Mouse (Mus musculus) kidney, adult 11 months (tissue): ENCODE measurements around the gene Galr2.

Experiments used
- DNase-seq: peaks from one replicate; pipeline ENCODE4 v3.0.0; 2022

Galr2 gene

DNA sequence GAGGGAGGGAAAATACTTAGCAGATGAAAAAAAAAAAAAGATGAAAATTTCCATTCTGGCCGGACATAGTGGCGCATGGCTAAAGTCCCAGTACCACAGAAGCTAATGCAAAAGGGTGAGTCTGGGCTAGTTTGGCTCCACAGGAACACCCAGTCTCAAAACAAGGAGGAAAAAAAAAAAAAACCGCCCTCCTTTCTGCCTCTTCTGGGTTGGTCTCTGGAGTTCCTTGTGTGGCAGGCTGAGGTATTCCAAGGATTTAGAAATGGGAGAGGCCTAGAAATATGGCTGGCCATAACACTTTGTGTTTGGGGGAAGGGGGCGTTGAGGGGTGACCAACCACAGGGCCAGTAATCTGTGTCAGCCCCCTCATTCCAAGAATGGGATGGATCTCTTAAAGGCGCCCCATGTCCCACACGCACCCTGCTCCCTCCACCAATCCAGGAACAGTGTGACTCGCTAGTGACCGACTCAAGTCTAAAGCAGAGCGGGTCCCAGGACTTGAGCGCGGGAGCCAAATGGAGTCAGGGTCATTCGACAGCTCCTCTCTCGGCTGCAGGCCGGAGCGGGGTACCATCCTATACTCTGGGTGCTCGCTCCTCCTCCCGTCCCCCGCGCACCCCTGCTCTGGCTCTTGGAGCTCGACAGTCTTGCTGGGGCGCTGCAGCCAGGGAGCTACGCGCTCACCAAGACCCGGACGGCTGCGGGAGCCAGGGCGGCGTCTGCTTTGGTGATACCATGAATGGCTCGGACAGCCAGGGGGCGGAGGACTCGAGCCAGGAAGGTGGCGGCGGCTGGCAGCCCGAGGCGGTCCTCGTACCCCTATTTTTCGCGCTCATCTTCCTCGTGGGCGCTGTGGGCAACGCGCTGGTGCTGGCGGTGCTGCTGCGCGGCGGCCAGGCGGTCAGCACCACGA is at the start of gene Galr2:
Gene Galr2, plus strand, starts transcription at position 189 of the 913 bp plus-strand sequence.
- no peak for DNase-seq

DNA sequence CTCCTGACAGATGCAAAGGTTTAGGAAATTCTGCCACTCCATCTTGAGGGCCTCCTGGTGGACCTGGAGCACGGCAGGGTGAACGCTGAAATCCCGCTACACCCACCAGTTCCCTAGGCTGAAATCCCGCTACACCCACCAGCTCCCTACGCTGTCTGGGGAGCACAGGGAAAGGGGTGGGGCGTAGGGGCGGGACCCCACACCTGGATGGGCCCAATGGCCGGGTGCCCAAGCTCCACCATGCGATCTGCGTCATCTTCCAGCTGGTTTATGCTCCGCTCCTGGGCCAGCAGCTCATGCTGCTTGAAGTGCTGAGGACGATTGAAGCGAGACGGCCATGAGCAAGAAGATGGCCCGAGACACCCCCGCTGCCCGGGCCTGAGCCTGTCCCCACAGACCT is 48.3 kb upstream of the Galr2 start:
- DNase-seq, result no peak

DNA sequence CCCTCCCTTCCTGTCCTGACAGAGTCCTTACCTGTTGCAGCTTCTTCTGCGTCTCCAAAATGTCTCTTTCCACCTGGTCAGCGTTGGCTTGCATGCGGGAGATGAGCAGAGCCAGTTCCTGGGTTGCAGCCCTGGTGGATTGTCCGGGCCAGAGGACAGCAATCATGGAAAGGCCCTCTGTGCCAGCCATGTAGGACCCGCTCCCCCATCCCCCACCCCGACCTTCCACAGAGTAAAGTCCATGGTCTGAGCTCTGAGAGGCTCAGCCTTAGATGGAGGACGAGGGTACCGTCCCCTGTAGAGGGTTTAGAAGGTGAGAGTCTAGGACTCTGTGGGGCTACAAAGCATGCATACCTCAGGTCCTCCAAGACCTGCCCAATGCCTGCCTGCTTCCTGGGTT is 45.8 kb upstream of the Galr2 start:
- no peak for DNase-seq

DNA sequence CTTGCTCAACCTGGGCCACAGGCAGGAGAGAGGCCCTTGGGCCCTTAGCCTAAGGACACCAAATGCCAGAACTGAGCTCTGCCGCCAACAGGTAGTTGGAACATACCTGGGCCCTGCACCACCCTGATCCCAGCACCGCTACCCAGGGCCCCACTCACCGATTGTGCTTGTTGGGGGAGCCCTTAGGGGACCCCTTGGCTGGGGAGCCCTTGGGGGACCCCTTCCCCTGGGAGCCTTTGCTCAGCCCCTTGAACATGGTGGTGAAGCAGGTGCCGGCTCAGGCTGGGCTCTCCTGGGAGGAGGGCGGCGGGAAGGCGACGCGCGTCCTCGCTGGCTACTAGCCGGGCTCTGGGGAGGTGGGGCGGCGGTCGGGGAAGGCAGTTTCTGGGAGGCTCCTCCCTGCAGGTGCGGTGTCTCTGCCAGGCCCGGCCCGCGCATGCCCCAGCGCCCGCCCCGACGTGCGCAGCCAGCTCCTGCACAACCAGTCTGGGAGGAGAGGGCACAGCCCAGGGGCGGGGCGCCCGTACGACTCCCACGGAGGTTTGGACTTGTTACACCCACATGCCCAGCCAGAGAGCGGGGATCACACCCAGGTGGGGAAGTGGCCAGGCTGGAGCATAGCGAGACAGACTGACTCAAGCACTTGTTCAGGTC is 42.9 kb upstream of the Galr2 start, which contains the start of gene Evpl:
Gene Evpl, minus strand, starts transcription at position 336 of the 654 bp plus-strand sequence.
- peak; percentile 98 for DNase-seq

DNA sequence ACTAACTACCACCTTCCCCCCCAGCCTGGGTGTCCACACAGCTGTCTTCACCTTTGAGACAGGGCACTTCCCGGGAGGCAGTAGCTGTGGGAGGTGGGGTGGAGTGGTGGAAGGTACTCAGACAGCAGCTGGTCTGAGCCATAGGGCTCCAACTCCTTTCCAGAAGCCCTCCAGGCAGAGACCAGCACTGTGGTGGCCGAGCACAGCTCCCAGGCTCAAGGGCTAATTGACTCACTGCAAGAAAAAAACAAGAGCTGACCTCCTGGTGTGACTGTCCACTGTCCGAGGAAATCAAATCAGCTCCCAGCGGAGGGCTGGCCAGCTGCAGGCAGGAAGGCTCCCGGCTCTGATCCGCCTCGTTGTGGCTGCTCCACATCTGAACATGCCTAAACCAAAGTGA is 40.9 kb upstream of the Galr2 start:
- no peak for DNase-seq

DNA sequence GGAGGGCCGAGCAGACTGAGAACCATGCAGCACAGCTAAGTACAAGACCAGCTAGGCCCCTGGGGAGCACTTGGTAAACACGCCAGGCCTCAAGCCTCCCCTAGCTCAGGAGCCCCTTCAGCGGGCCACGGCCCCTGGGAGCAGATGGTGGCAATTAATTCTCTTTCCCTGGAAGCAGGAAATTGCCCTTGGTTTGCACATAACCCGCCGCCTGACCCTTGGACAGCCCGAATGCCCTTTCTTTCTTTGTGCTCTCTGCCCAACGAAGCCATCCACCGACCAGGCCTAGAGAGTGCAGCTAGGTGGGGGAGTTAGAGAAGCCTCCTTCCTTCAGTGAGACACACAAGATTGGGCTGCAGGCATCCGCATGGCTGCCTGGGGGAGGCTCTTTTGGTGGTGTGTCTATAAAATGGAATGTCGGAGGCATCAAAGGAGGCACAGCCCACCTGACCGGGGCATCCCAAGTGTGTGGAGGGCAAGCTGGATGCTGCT is 38.9 kb upstream of the Galr2 start:
- DNase-seq, result peak; percentile 54

DNA sequence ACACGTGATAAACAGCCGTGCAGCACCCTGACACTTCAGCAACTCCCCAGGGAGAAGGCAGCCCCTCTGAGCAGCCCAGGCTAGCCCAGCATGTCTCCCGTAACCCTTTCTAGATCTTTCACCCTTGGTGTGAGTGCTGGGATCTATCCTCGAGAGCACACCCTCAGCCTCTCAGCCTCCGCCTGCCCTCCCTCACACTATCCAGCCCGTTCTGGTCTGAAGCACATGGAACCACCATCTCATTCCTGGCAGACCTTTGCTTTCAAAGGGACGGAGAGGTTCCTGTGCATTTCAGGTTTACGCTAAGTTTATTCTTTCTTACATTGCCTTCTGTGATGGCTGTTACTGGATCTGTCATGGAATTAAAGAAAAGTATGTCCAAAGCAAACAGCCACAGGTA is 36.2 kb upstream of the Galr2 start:
- DNase-seq, result no peak

DNA sequence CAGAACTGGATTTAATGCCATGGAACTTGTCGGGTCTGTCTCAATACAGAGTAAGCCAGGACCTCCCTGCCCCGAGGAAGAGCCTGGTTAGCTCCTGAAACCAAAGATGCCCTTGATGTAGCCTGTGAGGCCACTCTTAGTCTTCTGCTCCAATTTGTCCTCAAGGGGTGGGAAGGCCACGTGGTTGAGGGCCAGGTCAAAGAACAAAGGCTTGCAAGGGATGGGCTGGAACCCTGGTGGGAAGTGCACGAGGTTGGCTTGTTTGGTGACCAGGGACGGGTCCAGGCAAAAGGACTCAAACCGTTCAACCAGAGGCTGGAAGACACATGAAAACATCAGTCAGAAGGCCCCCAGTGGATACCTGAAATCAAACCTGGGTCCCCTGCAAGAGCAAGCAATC is 35.1 kb upstream of the Galr2 start:
- peak; percentile 78 for DNase-seq

DNA sequence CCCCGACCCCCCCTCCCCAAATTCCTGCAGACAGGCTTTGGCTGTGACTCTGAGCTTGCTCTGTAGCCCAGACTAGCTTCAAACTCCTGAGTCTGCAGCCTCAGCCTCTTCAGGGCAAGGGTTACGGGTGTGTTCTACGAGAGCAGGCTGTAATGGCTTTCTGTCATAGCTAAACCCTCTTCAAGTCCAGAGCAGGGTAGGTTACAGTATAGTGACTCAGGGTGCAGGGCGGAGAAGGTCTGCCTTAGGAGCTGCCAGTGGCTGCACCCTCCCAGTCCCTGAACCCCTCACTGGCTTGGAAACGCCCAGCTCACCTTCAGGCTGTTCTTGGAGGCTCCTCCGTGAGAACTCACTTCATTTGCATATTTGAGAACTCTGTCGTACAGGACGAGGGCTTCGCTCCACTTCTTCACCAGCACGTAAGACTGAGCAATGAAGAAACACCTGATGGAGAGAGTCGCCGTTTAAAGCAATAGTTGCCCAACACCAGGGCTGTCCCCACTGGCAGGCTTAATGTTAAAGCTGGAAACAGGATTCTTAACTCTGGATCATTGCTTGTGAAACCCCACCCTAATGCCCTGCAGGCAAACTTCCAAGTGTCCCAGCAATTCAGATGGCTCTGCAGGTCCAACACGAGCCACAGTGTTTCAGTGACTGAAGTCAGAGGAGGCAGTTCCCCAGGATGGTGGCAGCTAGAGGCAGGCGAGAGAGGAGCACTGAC is 33.1 kb upstream of the Galr2 start:
- peak; percentile 63 for DNase-seq

DNA sequence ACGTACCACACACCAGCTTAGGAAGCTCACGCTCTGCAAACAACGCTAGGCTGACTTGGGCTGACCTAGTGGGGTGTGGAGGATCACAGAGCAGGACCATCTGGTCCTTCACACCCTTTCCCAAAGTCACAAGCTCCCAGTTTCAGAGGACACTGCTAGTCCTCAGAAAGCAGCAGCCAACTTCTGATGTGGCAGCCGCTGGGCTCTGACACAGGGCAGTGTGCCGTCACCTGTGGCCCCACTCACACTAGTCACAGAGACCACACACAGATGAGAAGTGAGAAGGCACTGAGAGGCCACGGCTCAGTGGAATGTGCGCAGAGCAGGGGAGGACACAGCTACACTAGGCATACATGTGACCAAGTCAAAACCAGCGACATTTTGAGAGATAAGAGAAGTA is 29.8 kb upstream of the Galr2 start:
- DNase-seq, result no peak

DNA sequence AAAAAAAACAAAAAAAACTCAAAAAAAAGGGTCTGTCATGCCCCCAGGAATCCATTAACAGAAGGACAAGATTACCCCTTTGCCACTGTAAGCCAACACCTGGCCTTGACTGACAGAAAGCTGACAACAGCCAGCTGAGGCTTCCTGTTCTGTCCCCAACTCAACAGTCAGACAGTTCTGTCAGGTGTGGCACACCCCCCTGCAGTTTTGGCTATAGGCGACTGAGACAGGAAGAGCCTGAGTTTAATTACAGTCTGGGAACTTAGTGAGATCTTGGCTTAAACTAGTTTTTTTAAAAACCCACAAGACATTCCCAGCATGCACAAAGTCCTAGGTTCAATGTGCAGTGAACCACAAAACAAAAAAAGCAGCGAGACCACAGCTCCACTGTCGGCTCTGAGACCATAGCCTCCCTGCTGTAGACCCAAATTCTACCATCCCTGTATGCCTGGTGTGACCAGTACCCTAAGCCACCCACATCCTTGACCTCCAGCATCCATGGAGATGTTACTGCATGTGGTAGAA is 27.6 kb upstream of the Galr2 start:
- peak; percentile 55 for DNase-seq

DNA sequence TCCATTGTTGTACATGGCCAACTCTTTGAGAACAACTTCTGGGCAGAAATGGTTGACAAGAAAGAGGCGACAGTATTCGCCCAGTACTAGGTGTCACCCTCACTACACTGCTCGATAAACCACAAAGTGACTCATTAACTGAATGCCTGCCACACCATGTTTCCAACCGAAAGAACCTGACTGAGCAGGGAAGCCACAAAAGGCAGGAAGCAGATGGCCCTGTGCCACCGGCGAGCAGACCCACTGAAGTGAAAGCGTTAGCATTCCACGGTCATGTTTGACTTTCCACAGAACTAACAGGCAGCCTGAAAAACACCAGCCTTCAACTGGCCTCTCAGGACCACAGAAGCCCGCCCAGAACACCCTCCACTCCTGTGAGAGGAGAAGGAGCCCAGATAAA is 26.1 kb upstream of the Galr2 start:
- peak; percentile 79 for DNase-seq

DNA sequence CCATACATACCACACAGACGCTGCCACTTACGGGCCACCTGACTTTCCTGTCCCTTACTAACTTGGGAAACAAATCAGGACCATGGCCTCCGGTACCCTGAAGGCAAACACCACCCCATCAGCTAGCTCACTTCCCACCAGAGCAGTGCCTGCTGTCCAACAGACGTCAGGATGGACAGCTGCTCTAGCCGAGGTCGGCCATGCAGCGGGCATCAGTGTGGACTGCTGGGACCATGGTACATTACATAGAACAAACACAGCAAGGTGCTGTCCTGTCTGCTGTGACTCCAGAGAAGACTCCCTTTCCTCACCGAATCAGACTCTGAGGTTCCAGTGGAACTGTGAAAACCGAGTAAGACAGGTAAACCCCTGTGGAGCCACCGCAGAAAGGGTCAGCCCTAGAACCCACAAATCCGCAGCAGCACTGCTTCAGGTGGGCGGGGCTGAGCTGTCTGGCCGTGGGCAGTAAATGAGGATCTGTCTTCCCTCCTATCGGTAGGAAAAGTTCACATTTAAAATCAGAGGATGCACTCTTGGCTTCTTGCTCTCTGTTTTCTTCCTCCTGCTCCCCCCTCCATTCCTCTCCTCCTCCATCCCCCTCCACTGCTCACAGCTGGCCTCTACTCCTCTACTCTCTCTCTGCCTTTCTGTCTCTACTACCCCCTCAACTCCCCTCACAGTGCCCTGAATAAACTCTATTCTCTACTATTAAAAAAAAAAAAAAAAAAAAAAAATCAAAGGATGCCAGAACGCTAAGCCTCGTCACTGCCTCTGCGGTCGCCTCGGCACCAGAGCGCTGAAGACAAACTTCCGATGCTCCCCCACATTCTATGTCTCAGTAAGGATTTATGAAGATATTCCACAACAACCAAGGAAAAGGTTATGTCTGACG is 25.4 kb upstream of the Galr2 start:
- DNase-seq, result no peak

DNA sequence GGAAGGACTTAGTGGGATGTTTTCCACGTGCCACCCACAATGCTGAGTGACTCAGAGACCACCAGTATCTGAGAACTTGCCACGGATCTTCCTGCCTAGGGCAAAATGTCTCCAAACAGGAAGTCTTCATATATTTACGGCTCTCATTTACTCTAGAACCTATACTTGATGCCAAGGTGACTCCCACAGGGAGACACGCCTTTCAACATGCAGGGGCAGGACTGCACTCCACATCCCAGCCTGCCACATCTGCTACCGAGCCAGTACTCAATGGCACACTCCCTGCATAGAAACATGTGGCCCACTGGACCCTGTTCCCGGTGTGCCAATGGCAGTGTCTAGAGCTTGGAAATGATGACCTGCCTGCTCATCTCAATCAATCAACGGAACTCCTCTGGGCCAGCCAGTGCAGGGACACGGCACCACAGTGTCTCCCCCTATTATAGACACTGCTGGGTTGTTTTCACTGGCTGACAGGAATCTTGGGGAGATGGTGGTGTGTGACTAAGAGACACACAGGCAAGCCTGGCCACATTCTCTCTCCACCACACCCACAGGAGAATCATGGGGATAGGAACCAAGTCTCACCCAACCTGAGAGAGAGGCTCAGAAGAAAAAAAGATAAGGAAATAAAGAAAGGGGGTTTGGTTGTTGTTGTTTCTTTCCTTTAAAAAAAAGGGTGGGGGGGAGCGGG is 24.6 kb upstream of the Galr2 start:
- no peak for DNase-seq

DNA sequence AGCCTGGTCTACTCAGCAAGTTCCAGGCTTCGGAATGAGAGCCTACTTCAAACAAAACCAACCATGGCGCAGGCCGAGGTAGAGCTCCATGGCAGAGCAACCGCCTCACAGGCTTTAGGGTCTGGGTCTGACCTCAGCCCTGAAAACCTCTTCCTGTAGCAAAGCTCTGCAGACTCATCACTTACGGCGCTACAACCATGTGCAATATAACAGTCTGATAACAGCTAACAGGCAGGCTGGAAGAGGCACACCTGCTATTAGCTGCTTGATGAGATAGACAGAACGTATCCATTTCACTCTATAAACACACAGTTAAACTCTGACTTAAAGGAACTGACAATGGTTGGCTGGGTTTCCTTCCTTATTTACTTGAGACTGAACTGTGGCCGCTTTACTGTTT is 21.3 kb upstream of the Galr2 start:
- DNase-seq, result no peak

DNA sequence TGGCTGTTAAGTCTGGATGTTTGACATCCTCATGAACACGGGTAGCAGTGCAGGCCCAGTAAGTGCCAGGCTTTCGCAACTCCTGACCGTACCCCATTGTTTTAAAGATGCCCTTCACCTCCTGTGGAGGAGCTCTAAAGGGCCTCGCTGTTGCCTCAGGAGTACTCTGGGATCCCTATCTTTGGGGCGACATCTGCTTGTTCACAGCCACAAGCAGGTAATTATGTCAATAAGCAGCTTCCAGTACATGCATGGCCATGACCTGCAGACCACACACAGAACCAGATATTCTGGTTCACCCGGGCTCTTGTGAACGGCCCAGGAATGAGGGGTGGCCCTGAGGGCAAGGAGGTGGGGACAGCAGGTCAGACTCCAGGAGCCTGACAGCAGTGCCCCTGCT is 20.5 kb upstream of the Galr2 start:
- no peak for DNase-seq

DNA sequence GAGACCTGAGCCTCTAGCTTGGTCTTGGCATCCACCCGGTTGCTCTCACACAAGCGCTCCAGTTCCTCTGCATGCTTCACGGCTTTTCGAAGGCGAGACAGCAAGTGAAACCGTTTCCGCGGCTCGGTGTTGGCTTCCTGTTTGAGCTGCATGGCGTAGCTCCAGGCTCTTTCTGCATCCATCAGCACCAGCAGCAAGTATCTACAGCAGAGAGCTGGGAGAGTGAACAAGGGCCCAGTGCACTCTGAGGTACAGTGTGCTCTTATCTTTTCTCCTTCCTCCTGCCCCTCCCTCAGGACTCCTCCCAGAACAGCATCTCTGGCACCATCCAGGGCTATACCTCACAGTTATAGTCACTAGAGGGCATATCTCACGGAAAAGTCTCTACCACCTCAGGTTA is 15.4 kb upstream of the Galr2 start:
- no peak for DNase-seq

DNA sequence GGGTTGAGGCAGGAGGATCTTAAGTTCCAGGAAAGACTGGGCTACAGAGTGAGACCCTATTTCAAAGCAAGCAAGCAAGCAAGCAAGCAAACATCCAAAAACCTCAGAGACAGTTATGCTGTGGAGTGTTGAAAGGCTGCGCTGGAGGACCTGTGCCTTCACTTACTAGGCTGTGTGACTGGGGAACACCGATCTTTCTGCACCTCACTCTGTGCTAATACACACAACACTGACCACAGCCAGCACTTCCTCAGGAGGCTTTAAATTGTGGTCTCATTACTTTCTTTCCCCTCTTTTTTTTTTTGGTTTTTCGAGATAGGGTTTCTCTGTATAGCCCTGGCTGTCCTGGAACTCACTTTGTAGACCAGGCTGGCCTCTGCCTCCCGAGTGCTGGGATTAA is 14.9 kb upstream of the Galr2 start:
- DNase-seq, result no peak

DNA sequence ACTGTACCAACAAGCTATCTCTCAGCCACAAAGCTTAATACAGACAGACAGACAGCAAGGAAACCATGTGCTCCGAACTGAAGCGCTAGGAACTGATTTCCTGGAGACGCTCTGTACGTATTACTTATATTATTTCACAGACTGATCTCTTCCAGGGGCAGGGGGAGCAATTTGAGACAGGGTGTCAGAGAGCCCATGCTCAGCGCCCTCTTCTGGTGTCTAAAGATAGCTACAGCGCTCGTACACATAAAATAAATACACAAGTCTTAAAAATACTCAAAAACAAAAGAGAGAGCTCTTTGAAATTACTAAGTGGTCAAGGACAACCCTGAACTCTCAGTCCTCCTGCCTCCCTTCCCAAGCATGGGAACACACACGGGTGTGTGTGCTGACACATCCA is 13.1 kb upstream of the Galr2 start:
- no peak for DNase-seq

DNA sequence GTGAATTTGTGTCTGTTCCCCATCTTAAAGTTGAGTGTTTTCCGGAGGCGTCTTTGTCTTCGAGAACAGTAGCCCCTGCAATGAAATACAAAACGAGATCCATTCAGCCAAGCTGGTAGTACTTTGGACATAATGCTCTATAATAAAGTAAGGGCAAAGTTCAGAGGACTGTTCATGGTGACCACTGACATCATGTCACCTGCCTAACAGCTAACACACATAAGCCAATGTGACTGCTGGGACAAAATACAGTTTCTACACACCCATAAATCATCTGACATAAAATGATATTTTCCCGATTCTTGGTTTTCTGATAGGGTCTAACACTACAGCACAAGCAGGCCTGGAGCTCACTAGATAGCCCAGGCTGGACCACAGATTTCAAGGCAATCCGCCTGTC is 12.4 kb upstream of the Galr2 start:
- DNase-seq, result no peak

DNA sequence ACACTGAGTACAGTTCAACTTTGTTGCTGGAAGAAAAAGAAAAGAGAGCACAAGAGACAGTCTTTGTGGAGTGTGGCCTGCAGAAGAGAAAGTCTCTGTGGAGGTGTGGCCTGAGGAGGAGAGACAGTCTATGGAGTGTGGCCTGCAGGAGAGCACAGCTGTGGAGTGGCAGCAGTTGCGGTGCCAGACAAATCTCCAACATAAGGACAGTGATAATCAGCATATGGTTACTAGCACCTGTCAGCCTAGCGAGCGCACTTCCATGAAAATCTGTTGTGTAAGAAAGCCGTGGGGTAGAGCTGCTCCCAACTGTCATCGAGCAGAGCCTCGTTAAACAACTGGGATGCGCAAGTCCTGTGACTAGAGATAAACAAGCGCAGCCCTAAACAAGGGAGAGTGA is 11.2 kb upstream of the Galr2 start:
- DNase-seq, result no peak
